Mouse (Mus musculus) G1E (cell line): Measurements from ENCODE around the gene Sfr1.

Experiments used
- CTCF ChIP-seq: IDR thresholded peaks from 2 replicates; pipeline ENCODE4 v1.5.1; 2012; ENCODE audit warnings: low read depth, low read length, inconsistent platforms, mixed read lengths
- GATA2 ChIP-seq: IDR thresholded peaks from 2 replicates; pipeline ENCODE4 v1.6.1; 2012; ENCODE audit warnings: low read depth, low read length, inconsistent platforms, borderline replicate concordance

DNA sequence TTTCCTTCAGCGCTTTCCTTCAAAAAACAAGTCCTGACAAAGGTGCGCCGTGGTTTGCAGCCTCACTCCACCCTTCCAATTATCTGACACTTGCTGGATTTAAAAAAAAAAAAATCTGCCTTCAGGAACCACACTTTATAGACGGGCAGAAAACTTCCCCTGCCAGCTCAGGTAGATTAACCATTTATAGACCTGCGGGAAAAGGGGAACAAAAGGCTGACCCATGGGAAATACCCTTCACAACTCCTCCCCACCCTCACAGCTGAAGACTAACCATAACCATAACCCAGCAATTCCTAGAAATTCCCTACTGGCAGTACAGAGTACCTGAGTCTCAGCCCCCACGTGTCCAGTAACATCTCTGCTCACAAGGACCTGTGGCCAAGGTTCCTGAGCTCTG lies 39.5 kb upstream of the Sfr1 start, which contains the start of gene Col17a1:
- TF ChIP-seq CTCF: no peak
- no peak for TF ChIP-seq GATA2
